Mouse (Mus musculus): ENCODE results near the gene Fblim1. TPM values are rescaled to one million over a fixed set of nuclear protein-coding genes. Genes with fewer than 3 reads are reported as not detected.
"Not testable (repeated sequence)": the region's sequence is repeated elsewhere in the genome, so short reads cannot be mapped to it uniquely, and the experiment has no call there.

The Fblim1 gene
- polyA plus RNA-seq, 1 experiment: 45.7 TPM

DNA sequence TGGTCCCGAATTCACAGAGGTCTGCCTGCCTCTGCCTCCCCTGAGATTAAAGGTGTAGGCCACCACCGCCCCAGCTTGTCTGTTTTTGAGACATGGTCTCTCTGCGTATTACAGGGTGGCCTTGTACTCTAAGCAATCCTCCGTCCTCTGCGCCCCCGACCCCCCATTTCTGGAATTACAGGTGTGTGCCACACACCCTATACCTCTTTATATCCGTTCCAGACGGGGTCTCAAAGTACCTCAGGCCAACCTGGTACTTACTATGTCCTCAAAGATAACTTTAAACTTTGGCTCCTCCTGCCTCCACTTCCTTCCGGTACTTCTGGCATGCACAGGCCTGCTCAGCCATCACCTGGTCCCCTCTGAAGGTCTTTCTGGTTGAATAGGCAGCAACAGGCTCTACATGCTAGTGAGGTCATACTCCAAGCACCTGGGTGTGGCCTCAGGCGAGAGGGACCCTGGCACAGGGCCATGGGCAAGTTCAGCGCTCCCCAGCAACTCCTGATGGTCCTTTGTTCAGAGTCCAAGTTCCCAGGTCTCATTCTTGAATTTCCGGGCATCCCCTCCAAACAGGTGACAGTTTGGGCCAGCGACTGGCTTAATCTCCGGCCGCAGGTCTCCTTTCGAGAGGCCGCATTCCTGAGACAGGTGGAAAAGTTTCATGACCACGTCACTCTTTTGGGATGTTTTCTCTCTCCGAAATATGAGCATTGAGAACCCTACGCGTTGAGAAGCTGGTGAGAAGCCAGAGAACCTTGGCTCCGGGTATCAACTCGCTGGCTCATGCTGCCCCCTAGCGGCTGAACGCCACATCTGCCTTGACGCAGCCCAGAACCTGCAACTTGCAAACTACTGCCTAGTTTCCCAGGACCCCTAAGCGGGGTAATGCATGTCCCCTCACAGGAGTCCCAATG is 30.9 kb downstream of the Fblim1 start:
- TF ChIP-seq POLR2A (IDR thresholded peaks at IDR 0.05; ENCODE audit: borderline replicate concordance, extremely low read depth, low read depth, low read length): no peak
- peak; percentile 96 for TF ChIP-seq CTCF (IDR thresholded peaks at IDR 0.05; ENCODE audit: insufficient read depth, low read length)
- DNase-seq: peak; percentile 89
- Histone ChIP-seq H3K4me1 (ENCODE audit: control insufficient read depth, insufficient read depth, low read length) (peaks cover 16% of the 10 kb centered on the region), H3K4me3 (replicated peaks; ENCODE audit: extremely low read depth, low read depth, low read length) (no peak overlapping the region)
- WGBS: 30% methylated on average over 27 of the region's 27 CpGs

- DNase-seq: peak; percentile 62
- TF ChIP-seq CTCF (IDR thresholded peaks at IDR 0.05; ENCODE audit: insufficient read depth, low read length) (no peak), POLR2A (IDR thresholded peaks at IDR 0.05; ENCODE audit: borderline replicate concordance, extremely low read depth, low read depth, low read length) (peak; percentile 14; the same call in 1 of the 2 replicates)
- WGBS: 28% methylated on average over 6 of the region's 6 CpGs
Measured at GRCm38 (mm10) chr4:141573359-141573966, 32.4 kb downstream of the Fblim1 start.

DNA sequence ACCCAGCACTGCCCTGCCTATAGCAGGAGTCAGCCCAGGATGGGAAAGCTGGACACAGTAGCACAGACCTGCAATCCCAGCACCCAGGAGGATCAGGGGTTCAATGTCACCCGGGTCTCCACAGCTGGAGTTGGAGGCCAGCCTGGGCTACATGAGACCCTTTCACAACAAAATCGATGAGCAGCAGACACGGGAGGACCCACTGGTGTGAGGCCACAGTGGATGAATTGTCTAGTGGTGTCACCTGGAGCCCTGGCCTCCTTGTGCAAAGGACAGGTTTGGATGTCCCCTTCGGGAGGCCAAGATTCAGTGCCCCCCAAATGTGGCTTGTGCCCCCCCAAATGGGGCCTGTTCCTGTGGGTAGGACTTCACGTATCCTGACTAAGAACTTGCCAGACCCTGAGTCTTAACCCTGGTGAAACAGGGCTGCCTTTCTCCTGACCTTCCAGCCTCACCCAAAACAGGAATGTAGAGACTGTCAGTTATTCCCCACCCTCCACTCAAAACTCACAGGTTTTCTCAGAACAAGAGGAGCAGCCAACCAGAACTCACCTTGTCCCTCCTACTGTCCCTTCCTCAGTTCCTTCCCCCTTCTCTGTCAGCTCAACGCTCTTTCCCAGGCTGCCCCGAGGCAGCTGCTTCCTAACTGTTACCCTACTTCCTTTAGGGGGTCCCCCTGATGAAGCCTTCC is 33.1 kb downstream of the Fblim1 start:
- DNase-seq: peak; percentile 44
- 59% methylated on average over 7 of the region's 7 CpGs for WGBS
- TF ChIP-seq POLR2A (IDR thresholded peaks at IDR 0.05; ENCODE audit: borderline replicate concordance, extremely low read depth, low read depth, low read length) (no peak), CTCF (IDR thresholded peaks at IDR 0.05; ENCODE audit: insufficient read depth, low read length) (no peak)
- Histone ChIP-seq H3K4me3 (replicated peaks; ENCODE audit: extremely low read depth, low read depth, low read length) (no peak overlapping the region), H3K4me1 (ENCODE audit: control insufficient read depth, insufficient read depth, low read length) (peaks cover 22% of the 10 kb centered on the region)

More at GRCm38 (mm10) chr4:141573359-141573966, 32.4 kb downstream of the Fblim1 start:
- Histone ChIP-seq H3K4me3 (replicated peaks; ENCODE audit: extremely low read depth, low read depth, low read length) (no peak overlapping the region), H3K4me1 (ENCODE audit: control insufficient read depth, insufficient read depth, low read length) (peaks cover 22% of the 10 kb centered on the region)

- peak; percentile 45 for DNase-seq
- 68% methylated on average over 10 of the region's 10 CpGs for WGBS
- Histone ChIP-seq H3K4me1 (ENCODE audit: control insufficient read depth, insufficient read depth, low read length) (peaks cover 22% of the 10 kb centered on the region), H3K4me3 (replicated peaks; ENCODE audit: extremely low read depth, low read depth, low read length) (no peak overlapping the region)
- TF ChIP-seq CTCF (IDR thresholded peaks at IDR 0.05; ENCODE audit: insufficient read depth, low read length): no peak
- no peak for TF ChIP-seq POLR2A (IDR thresholded peaks at IDR 0.05; ENCODE audit: borderline replicate concordance, extremely low read depth, low read depth, low read length)
Measured at GRCm38 (mm10) chr4:141571934-141572333, 34.0 kb downstream of the Fblim1 start.

DNA sequence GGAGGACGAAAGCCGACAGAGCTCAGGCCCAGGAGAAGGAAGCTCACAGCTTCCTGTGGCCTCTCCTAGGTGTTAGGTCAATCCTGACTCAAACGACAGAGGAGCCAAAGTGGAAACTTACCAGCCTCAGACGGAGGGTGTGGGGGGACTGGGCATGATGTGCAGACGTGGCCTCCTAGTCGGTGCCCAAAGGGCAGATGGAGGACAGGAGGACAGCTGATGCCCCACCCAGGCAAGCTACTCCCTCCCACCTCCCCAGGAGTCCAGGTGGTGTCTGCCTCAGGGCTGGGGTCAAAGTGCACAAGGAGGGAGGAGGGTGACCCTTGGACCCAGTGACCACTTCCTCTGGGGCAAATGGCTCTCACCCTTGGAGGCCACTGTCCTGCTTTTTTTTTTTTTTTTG is 34.6 kb downstream of the Fblim1 start:
- 37% methylated on average over 6 of the region's 6 CpGs for WGBS
- TF ChIP-seq POLR2A (IDR thresholded peaks at IDR 0.05; ENCODE audit: borderline replicate concordance, extremely low read depth, low read depth, low read length): no peak
- Histone ChIP-seq H3K4me3 (replicated peaks; ENCODE audit: extremely low read depth, low read depth, low read length) (no peak overlapping the region), H3K4me1 (ENCODE audit: control insufficient read depth, insufficient read depth, low read length) (peaks cover 22% of the 10 kb centered on the region)
- DNase-seq: peak; percentile 20

GRCm38 (mm10) chr4:141570821-141571220 is 35.1 kb downstream of the Fblim1 start:
- Histone ChIP-seq H3K4me3 (replicated peaks; ENCODE audit: extremely low read depth, low read depth, low read length) (no peak overlapping the region), H3K4me1 (ENCODE audit: control insufficient read depth, insufficient read depth, low read length) (peaks cover 22% of the 10 kb centered on the region)
- WGBS: 88% methylated on average over 1 of the region's 1 CpGs
- TF ChIP-seq CTCF (IDR thresholded peaks at IDR 0.05; ENCODE audit: insufficient read depth, low read length) (no peak), POLR2A (IDR thresholded peaks at IDR 0.05; ENCODE audit: borderline replicate concordance, extremely low read depth, low read depth, low read length) (no peak)
- no peak for DNase-seq

DNA sequence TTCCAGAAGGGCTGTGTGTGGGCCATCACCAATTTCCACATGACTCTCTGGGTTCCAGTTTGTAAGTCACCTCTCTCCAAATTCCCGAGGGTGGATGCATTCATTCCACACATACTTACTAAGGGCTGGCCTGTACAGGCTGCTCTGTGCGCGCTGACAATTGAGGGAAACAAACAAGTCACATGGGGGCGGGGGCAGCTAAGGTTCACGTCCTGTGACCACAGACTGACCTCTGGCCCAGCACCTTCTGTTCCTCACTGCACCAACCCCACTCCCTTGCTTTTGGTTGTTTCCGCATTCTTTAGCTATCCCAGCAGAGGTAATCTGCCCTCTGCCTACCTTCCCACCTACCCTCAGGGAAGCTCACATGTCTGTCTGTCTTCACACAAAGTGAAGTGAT is 35.9 kb downstream of the Fblim1 start:
- H3K4me1 ChIP-seq (ENCODE audit: control insufficient read depth, insufficient read depth, low read length): peaks cover 24% of the 10 kb centered on the region
- TF ChIP-seq POLR2A (IDR thresholded peaks at IDR 0.05; ENCODE audit: borderline replicate concordance, extremely low read depth, low read depth, low read length): no peak
- TF ChIP-seq CTCF (IDR thresholded peaks at IDR 0.05; ENCODE audit: insufficient read depth, low read length): no peak
- WGBS: 32% methylated on average over 6 of the region's 6 CpGs
- no peak overlapping the region for H3K4me3 ChIP-seq (replicated peaks; ENCODE audit: extremely low read depth, low read depth, low read length)
- peak; percentile 51 for DNase-seq

DNA sequence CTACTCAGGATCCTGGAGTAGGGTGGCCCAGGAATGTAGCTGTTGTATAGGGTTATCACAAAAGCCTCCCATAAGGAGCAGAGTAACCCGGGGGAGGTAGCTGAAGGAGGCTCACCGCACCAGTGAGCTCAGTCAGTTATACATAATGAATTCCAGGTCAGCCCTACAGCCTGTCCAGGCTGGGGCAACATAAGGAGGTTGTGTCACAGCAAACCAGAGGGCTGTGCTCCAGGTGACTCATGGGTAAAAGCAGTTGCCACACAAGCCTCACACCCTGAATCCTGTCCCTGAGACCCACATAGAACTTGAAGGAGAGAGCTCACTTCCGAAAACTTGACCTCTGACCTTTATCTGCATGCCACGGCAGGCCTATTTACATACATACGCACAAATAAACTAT is 36.9 kb downstream of the Fblim1 start:
- H3K4me3 ChIP-seq (replicated peaks; ENCODE audit: extremely low read depth, low read depth, low read length): no peak overlapping the region

GRCm38 (mm10) chr4:141567174-141567573 is 38.7 kb downstream of the Fblim1 start:
- whole genome bisulfite sequencing: 94% methylated on average over 7 of the region's 7 CpGs
- H3K4me1 ChIP-seq (ENCODE audit: control insufficient read depth, insufficient read depth, low read length): peaks cover 16% of the 10 kb centered on the region
- not testable (repeated sequence) for DNase-seq; H3K4me3 ChIP-seq (replicated peaks; ENCODE audit: extremely low read depth, low read depth, low read length)

More for the DNA sequence above, 36.9 kb downstream of the Fblim1 start:
- H3K4me1 ChIP-seq (ENCODE audit: control insufficient read depth, insufficient read depth, low read length): peaks cover 23% of the 10 kb centered on the region
- no peak for DNase-seq
- no peak for TF ChIP-seq POLR2A (IDR thresholded peaks at IDR 0.05; ENCODE audit: borderline replicate concordance, extremely low read depth, low read depth, low read length)
- WGBS: 83% methylated on average over 5 of the region's 5 CpGs

Measured in lung, adult 2 months (tissue).